Mouse (Mus musculus): ENCODE measurements around the gene Prkaca. TPM values are rescaled to one million over a fixed set of nuclear protein-coding genes. Genes with fewer than 3 reads are reported as not detected.

The Prkaca gene
- total and polyA plus RNA-seq, 3 experiments: 24.7 to 74.9 TPM; not detected in 1

DNA sequence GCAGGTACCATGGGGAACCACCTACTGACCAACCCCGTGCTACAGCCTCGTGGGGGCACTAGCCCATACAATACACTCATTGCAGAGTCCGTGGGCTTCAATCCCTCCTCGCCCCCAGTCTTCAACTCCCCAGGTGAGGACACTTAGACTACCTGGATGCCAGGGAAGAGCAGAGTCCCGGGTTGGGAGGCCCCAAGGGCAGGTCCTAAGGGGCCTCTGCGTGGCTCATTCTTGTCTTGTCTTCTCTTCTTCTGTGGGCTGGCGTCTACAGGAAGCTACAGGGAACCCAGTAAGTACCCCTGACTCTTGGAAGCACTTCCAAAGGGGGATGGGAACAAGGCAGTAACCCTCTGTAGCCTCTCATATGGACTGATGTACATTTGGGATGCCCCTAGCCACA lies 35.1 kb upstream of the Prkaca start:
- Histone ChIP-seq H3K36me3 (ENCODE audit: control insufficient read depth in 1 of 2, insufficient read depth in 2 of 2, low read length in 2 of 2) (no peaks in the 10 kb centered on the region; a peak in 2 of 4 replicates), H3K79me2 (ENCODE audit: control insufficient read depth, insufficient read depth, low read length, poor library complexity) (no peaks in the 10 kb centered on the region), H3K4me3 (ENCODE audit: control insufficient read depth in 1 of 2, insufficient read depth in 1 of 2, low read depth in 2 of 2, low read length in 2 of 2) (no peak overlapping the region), H3K27ac (ENCODE audit: control insufficient read depth, low read depth, low read length) (no peak overlapping the region), H3K9ac (ENCODE audit: control insufficient read depth, low read depth, low read length, poor library complexity, severe bottlenecking) (no peak overlapping the region), H3K9me3 (replicated peaks; ENCODE audit: insufficient read depth, low read length) (no peaks in the 10 kb centered on the region), H3K4me1 (ENCODE audit: control insufficient read depth in 1 of 2, insufficient read depth in 2 of 2, low read length in 2 of 2) (no peaks in the 10 kb centered on the region), H3K27me3 (ENCODE audit: control insufficient read depth in 1 of 2, insufficient read depth in 2 of 2, low read length in 2 of 2) (no peaks in the 10 kb centered on the region)
- DNase-seq (ENCODE audit: low read depth, low spot score): no peak
- TF ChIP-seq ZNF384 (IDR thresholded peaks at IDR 0.05; ENCODE audit: low read depth, low read length): no peak
- no peak for TF ChIP-seq SIN3A (IDR thresholded peaks at IDR 0.05; ENCODE audit: low read length)
- TF ChIP-seq GABPA (IDR thresholded peaks at IDR 0.05; ENCODE audit: low read depth, low read length): no peak
- TF ChIP-seq CHD1 (IDR thresholded peaks at IDR 0.05; ENCODE audit: low read depth, low read length): no peak
- no peak for TF ChIP-seq MYB (IDR thresholded peaks at IDR 0.05; ENCODE audit: low read depth, low read length)
- TF ChIP-seq EP300 (IDR thresholded peaks at IDR 0.05; ENCODE audit: low read depth in 1 of 2, low read length in 2 of 2): no peak
- TF ChIP-seq NELFE (IDR thresholded peaks at IDR 0.05; ENCODE audit: low read depth, low read length): no peak
- TF ChIP-seq GATA1 (IDR thresholded peaks at IDR 0.05; ENCODE audit: low read depth, low read length): no peak
- no peak for TF ChIP-seq UBTF (IDR thresholded peaks at IDR 0.05; ENCODE audit: borderline replicate concordance, insufficient read depth, low read depth, low read length)
- no peak for TF ChIP-seq E2F4 (IDR thresholded peaks at IDR 0.05; ENCODE audit: borderline replicate concordance, low read depth, low read length)
- TF ChIP-seq ELF1 (IDR thresholded peaks at IDR 0.05; ENCODE audit: low read depth, low read length): no peak
- TF ChIP-seq TCF12 (IDR thresholded peaks at IDR 0.05; ENCODE audit: low read depth, low read length): no peak
- no peak for TF ChIP-seq MAFK (IDR thresholded peaks at IDR 0.05; ENCODE audit: borderline replicate concordance, low read depth, low read length)
- no peak for TF ChIP-seq CHD2 (IDR thresholded peaks at IDR 0.05; ENCODE audit: low read length)
- no peak for TF ChIP-seq USF1 (IDR thresholded peaks at IDR 0.05; ENCODE audit: low read depth, low read length)
- no peak for TF ChIP-seq POLR2AphosphoS2 (IDR thresholded peaks at IDR 0.05; ENCODE audit: low read length)
- no peak for TF ChIP-seq ZC3H11A (IDR thresholded peaks at IDR 0.05; ENCODE audit: low read depth, low read length)
- TF ChIP-seq MXI1 (IDR thresholded peaks at IDR 0.05; ENCODE audit: low read depth, low read length): no peak
- TF ChIP-seq RAD21 (IDR thresholded peaks at IDR 0.05; ENCODE audit: low read depth, low read length): no peak

DNA sequence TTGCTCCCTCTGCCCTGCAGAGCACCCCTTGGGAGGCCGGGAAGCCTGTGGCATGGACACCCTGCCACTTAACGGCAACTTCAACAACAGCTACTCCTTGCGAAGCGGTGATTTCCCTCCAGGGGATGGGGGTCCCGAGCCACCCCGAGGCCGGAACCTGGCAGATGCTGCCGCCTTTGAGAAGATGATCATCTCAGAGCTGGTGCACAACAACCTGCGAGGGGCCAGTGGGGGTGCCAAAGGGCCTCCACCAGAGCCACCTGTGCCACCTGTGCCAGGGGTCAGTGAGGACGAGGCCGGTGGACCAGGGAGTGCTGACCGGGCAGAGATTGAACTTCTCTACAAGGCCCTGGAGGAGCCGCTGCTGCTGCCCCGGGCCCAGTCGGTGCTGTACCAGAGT lies 34.5 kb upstream of the Prkaca start:
- Histone ChIP-seq H3K27ac (ENCODE audit: control insufficient read depth, low read depth, low read length) (no peak overlapping the region), H3K9ac (ENCODE audit: control insufficient read depth, low read depth, low read length, poor library complexity, severe bottlenecking) (no peak overlapping the region), H3K9me3 (replicated peaks; ENCODE audit: insufficient read depth, low read length) (no peaks in the 10 kb centered on the region), H3K4me1 (ENCODE audit: control insufficient read depth in 1 of 2, insufficient read depth in 2 of 2, low read length in 2 of 2) (no peaks in the 10 kb centered on the region), H3K4me3 (ENCODE audit: control insufficient read depth in 1 of 2, insufficient read depth in 1 of 2, low read depth in 2 of 2, low read length in 2 of 2) (no peak overlapping the region), H3K36me3 (ENCODE audit: control insufficient read depth in 1 of 2, insufficient read depth in 2 of 2, low read length in 2 of 2) (no peaks in the 10 kb centered on the region; a peak in 2 of 4 replicates), H3K79me2 (ENCODE audit: control insufficient read depth, insufficient read depth, low read length, poor library complexity) (no peaks in the 10 kb centered on the region), H3K27me3 (ENCODE audit: control insufficient read depth in 1 of 2, insufficient read depth in 2 of 2, low read length in 2 of 2) (no peaks in the 10 kb centered on the region)
- no peak for DNase-seq (ENCODE audit: low read depth, low spot score)
- no peak for TF ChIP-seq MYB (IDR thresholded peaks at IDR 0.05; ENCODE audit: low read depth, low read length)
- no peak for TF ChIP-seq UBTF (IDR thresholded peaks at IDR 0.05; ENCODE audit: borderline replicate concordance, insufficient read depth, low read depth, low read length)

All from MEL (cell line).